Mouse (Mus musculus) embryonic facial prominence, embryonic 11.5 days (tissue): ENCODE measurements around the gene Tex21. TPM values are rescaled to one million over a fixed set of nuclear protein-coding genes. Genes with fewer than 3 reads are reported as not detected.
"Not testable (repeated sequence)": the region's sequence is repeated elsewhere in the genome, so short reads cannot be mapped to it uniquely, and the experiment has no call there.

Source experiments
- ATAC-seq: fragments of 200-750 bp; cut with Nextera tagmentation; replicated peaks from 2 replicates; pipeline ENCODE4 v1.8.0; 2017; ENCODE audit warnings: low read depth; ENCODE audit not compliant: insufficient number of reproducible peaks, low FRiP score, low TSS enrichment
- DNase-seq: peaks from one replicate; pipeline ENCODE4 v3.0.0-alpha.2; 2015; ENCODE audit warnings: low spot score
- H3K27ac ChIP-seq: fragments of 300-500 bp; sonication (generic); replicated peaks from 2 replicates; pipeline ENCODE4 v1.5.1; 2014; ENCODE audit warnings: mild to moderate bottlenecking, low read depth, low read length, control low read depth
- H3K27me3 ChIP-seq: fragments of 300-500 bp; sonication (generic); 2 replicates; pipeline ENCODE4 v1.6.1; 2014; ENCODE audit warnings: mild to moderate bottlenecking, low read length, moderate library complexity, mixed read lengths; ENCODE audit not compliant: control insufficient read depth, insufficient read depth
- H3K36me3 ChIP-seq: fragments of 300-500 bp; sonication (generic); replicated peaks from 2 replicates; pipeline ENCODE4 v1.6.1; 2014; ENCODE audit warnings: low read depth, mild to moderate bottlenecking, low read length, moderate library complexity, mixed read lengths; ENCODE audit not compliant: control insufficient read depth, insufficient read depth
- H3K4me1 ChIP-seq: fragments of 300-500 bp; sonication (generic); 2 replicates; pipeline ENCODE4 v1.6.1; 2014; ENCODE audit warnings: low read length, mixed read lengths; ENCODE audit not compliant: control insufficient read depth, insufficient read depth
- H3K4me2 ChIP-seq: fragments of 300-500 bp; sonication (generic); 2 replicates; pipeline ENCODE4 v1.6.1; 2014; ENCODE audit warnings: low read depth, mild to moderate bottlenecking, control low read depth, low read length, moderate library complexity
- H3K4me3 ChIP-seq: fragments of 300-500 bp; sonication (generic); 2 replicates; pipeline ENCODE4 v1.5.1; 2014; ENCODE audit warnings: low read depth, low read length, control low read depth
- H3K9ac ChIP-seq: fragments of 300-500 bp; sonication (generic); replicated peaks from 2 replicates; pipeline ENCODE4 v1.6.1; 2014; ENCODE audit warnings: mild to moderate bottlenecking, control low read depth, low read length
- H3K9me3 ChIP-seq: fragments of 300-500 bp; sonication (generic); replicated peaks from 2 replicates; pipeline ENCODE4 v1.6.1; 2016; ENCODE audit warnings: mild to moderate bottlenecking, low read length, inconsistent platforms, mixed read lengths; ENCODE audit not compliant: control insufficient read depth
- WGBS: fragments of 180-500 bp; shearing (Covaris S2); extraction: QIAGEN DNeasy Blood & Tissue Kit; methylation state at CpG from one replicate; pipeline ENCODE4 v1.1.7; 2014; 5-methylcytosine and 5-hydroxymethylcytosine counted together
- polyA plus RNA-seq: library from polyadenylated mRNA; unstranded; fragments of >200 nt; fragmentation: Nextera tagmentation; extraction: Ambion mirVana; gene quantifications from 2 replicates; pipeline ENCODE4 v1.2.1, GENCODE M21; 2014

Gene Tex21
- polyA plus RNA-seq, 1 experiment from 2014 or later = not detected

DNA sequence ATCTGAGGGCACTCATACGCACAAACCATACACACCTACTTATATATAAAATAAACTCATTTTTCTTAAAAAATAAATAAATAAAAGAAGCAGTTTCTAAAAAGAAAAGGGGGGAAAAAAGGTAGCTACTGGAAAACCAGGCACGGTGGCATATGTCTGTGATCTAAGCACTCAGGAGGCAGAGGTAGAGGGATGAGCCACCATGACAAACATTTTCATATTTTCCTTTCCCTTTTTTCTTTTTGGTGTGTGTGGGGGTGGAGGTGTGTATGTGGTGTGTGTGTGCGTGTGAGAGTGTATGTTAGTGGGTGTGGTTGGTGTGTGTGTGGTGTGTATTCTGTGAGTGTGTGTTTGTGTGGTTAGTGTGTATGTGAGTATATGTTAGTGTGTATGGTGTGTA lies 5.9 kb downstream of the Tex21 start:
- Histone ChIP-seq H3K4me3 (no peak overlapping the region), H3K36me3 (no peaks in the 10 kb centered on the region), H3K4me2 (no peak overlapping the region), H3K9me3 (no peaks in the 10 kb centered on the region), H3K27ac (no peak overlapping the region), H3K27me3 (no peaks in the 10 kb centered on the region), H3K9ac (no peak overlapping the region), H3K4me1 (no peaks in the 10 kb centered on the region)
- WGBS = 86% methylated on average over 3 of the region's 3 CpGs
- no peak for DNase-seq
- ATAC-seq = no peak

GRCm38 (mm10) chr12:76239839-76240571 lies 6.5 kb downstream of the Tex21 start:
- Histone ChIP-seq H3K4me1 (no peaks in the 10 kb centered on the region), H3K4me2 (no peak overlapping the region), H3K27ac (no peak overlapping the region), H3K27me3 (no peaks in the 10 kb centered on the region), H3K9ac (no peak overlapping the region), H3K36me3 (no peaks in the 10 kb centered on the region), H3K4me3 (no peak overlapping the region), H3K9me3 (no peaks in the 10 kb centered on the region)
- ATAC-seq (no peak), DNase-seq (no peak)
- 73% methylated on average over 7 of the region's 7 CpGs for WGBS

- no peak overlapping the region for H3K4me2 ChIP-seq
- no peak for DNase-seq
- H3K9me3 ChIP-seq = no peaks in the 10 kb centered on the region
- H3K36me3 ChIP-seq = no peaks in the 10 kb centered on the region
- H3K27me3 ChIP-seq = no peaks in the 10 kb centered on the region
- no peak overlapping the region for H3K4me3 ChIP-seq
- WGBS = 74% methylated on average over 10 of the region's 10 CpGs
- no peak overlapping the region for H3K27ac ChIP-seq
- no peak overlapping the region for H3K9ac ChIP-seq
- H3K4me1 ChIP-seq = no peaks in the 10 kb centered on the region
- no peak for ATAC-seq
Measured at GRCm38 (mm10) chr12:76239145-76239838, 7.3 kb downstream of the Tex21 start.

GRCm38 (mm10) chr12:76235253-76235652 lies 11.3 kb downstream of the Tex21 start:
- no peak for ATAC-seq
- WGBS = 90% methylated on average over 6 of the region's 6 CpGs
- Histone ChIP-seq H3K4me2 (no peak overlapping the region), H3K4me3 (no peak overlapping the region), H3K27me3 (no peaks in the 10 kb centered on the region), H3K4me1 (no peaks in the 10 kb centered on the region), H3K9ac (no peak overlapping the region), H3K27ac (no peak overlapping the region), H3K9me3 (no peaks in the 10 kb centered on the region), H3K36me3 (no peaks in the 10 kb centered on the region)
- no peak for DNase-seq

DNA sequence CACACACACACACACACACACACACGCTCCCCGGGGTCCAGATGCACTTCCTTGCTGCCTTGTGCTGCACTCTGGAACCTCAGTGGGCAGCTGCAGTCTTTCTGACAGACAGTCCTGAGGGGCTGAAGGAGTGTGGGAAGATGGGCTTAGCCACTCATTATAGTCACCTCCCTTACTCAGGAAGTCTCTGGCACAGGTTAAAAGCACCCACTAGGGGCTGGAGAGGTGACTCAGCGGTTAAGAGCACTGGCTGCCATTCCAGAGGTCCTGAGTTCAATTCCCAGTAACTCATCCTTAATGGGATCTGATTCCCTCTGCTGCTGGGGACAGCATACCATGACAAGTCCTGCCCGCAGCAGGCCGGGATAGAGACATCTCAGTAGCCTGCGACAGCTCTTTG lies 15.9 kb downstream of the Tex21 start:
- Histone ChIP-seq H3K4me2 (no peak overlapping the region), H3K27ac (no peak overlapping the region), H3K27me3 (no peaks in the 10 kb centered on the region), H3K9me3 (no peaks in the 10 kb centered on the region), H3K9ac (no peak overlapping the region), H3K4me3 (no peak overlapping the region), H3K4me1 (no peaks in the 10 kb centered on the region), H3K36me3 (no peaks in the 10 kb centered on the region)
- DNase-seq (no peak), ATAC-seq (no peak)
- 80% methylated on average over 5 of the region's 6 CpGs for WGBS

DNA sequence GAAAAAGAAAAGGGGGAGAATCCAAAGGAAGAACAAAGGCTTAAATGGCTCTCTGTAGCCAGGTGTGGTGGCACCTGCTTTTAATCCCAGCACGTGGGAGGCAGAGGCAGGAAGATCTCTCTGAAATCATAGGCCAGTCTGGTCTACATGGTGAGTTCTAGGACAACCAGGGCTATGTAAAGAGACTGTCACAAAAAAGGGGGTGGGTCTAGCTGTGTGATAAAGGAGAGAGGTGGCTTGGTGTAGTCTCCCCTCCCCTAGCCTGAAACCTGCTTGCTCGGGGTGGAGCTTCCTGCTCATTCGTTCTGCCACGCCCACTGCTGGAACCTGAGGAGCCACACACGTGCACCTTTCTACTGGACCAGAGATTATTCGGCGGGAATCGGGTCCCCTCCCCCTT lies 24.4 kb downstream of the Tex21 start:
- not testable (repeated sequence) for H3K9me3 ChIP-seq, H3K4me1 ChIP-seq, H3K4me2 ChIP-seq, ATAC-seq, H3K4me3 ChIP-seq, H3K27me3 ChIP-seq, H3K27ac ChIP-seq, H3K36me3 ChIP-seq, DNase-seq, H3K9ac ChIP-seq
- 43% methylated on average over 2 of the region's 8 CpGs for WGBS

DNA sequence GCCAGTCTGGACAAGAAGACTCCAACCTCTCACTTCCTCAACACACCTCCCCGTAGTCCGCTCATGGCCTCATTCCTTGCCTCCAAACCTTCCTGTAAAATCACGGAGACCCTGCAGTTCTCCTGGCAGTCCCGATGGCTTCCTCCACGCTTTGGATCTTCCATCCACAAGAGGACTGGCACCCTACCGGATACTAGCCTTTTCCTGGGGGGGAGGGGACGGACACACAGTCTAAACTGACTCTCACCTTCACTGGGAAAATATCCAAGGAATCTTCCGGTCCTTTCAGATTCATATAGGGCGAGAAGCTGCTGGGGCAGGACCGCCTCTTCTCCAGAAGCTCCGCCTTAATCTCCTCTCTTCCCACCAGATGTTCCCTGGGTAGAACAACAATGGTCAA lies 29.8 kb downstream of the Tex21 start:
- H3K4me1 ChIP-seq = no peaks in the 10 kb centered on the region
- H3K27ac ChIP-seq = no peak overlapping the region
- no peaks in the 10 kb centered on the region for H3K36me3 ChIP-seq
- no peak overlapping the region for H3K4me2 ChIP-seq
- H3K4me3 ChIP-seq = no peak overlapping the region
- no peaks in the 10 kb centered on the region for H3K27me3 ChIP-seq
- WGBS = 78% methylated on average over 11 of the region's 11 CpGs
- no peak for DNase-seq
- no peaks in the 10 kb centered on the region for H3K9me3 ChIP-seq
- H3K9ac ChIP-seq = no peak overlapping the region
- ATAC-seq = no peak

GRCm38 (mm10) chr12:76215121-76215520 lies 31.4 kb downstream of the Tex21 start:
- Histone ChIP-seq H3K4me1 (no peaks in the 10 kb centered on the region), H3K4me3 (no peak overlapping the region), H3K27me3 (no peaks in the 10 kb centered on the region), H3K36me3 (no peaks in the 10 kb centered on the region), H3K4me2 (no peak overlapping the region), H3K9me3 (no peaks in the 10 kb centered on the region), H3K9ac (no peak overlapping the region), H3K27ac (no peak overlapping the region)
- no peak for ATAC-seq
- DNase-seq = no peak
- WGBS = 15% methylated on average over 5 of the region's 5 CpGs
